Mouse (Mus musculus) kidney, embryonic 15.5 days (tissue): ENCODE results near the gene Gla. TPM values are rescaled to one million over a fixed set of nuclear protein-coding genes. Genes with fewer than 3 reads are reported as not detected.
A peak's percentile ranks its signal among the peaks of the same experiment; 100 is the strongest.

Source experiments
- ATAC-seq: fragments of 200-750 bp; cut with Nextera tagmentation; replicated peaks from 2 replicates; pipeline ENCODE4 v1.8.0; 2017; ENCODE audit warnings: moderate TSS enrichment; ENCODE audit not compliant: low FRiP score
- H3K27ac ChIP-seq: fragments of 300-500 bp; sonication (generic); 2 replicates; pipeline ENCODE4 v1.5.1; 2015; ENCODE audit warnings: mild to moderate bottlenecking, inconsistent platforms
- H3K27me3 ChIP-seq: fragments of 300-500 bp; sonication (generic); 2 replicates; pipeline ENCODE4 v1.6.1; 2015; ENCODE audit warnings: inconsistent platforms
- H3K36me3 ChIP-seq: fragments of 300-500 bp; sonication (generic); 2 replicates; pipeline ENCODE4 v1.6.1; 2015; ENCODE audit warnings: inconsistent platforms
- H3K4me1 ChIP-seq: fragments of 300-500 bp; sonication (generic); 2 replicates; pipeline ENCODE4 v1.6.1; 2015; ENCODE audit warnings: inconsistent platforms
- H3K4me2 ChIP-seq: fragments of 300-500 bp; sonication (generic); 2 replicates; pipeline ENCODE4 v1.6.1; 2015; ENCODE audit warnings: moderate library complexity, mild to moderate bottlenecking, inconsistent platforms
- H3K4me3 ChIP-seq: fragments of 300-500 bp; sonication (generic); replicated peaks from 2 replicates; pipeline ENCODE4 v1.5.1; 2015; ENCODE audit warnings: mild to moderate bottlenecking, inconsistent platforms
- H3K9ac ChIP-seq: fragments of 300-500 bp; sonication (generic); 2 replicates; pipeline ENCODE4 v1.6.1; 2015; ENCODE audit warnings: mild to moderate bottlenecking, inconsistent platforms
- H3K9me3 ChIP-seq: fragments of 300-500 bp; sonication (generic); replicated peaks from 2 replicates; pipeline ENCODE4 v1.6.1; 2016; ENCODE audit warnings: inconsistent platforms
- WGBS: fragments of 180-500 bp; shearing (Covaris S2); methylation state at CpG from one replicate; pipeline ENCODE4 v1.1.7; 2015; ENCODE audit warnings: mixed read lengths; 5-methylcytosine and 5-hydroxymethylcytosine counted together
- polyA plus RNA-seq: library from polyadenylated mRNA; unstranded; fragments of >200 nt; fragmentation: Nextera tagmentation; extraction: Ambion mirVana; gene quantifications from 2 replicates; pipeline ENCODE4 v1.2.1, GENCODE M21; 2015

Gla gene
- polyA plus RNA-seq, 1 experiment from 2014 or later, result 5.7 TPM

DNA sequence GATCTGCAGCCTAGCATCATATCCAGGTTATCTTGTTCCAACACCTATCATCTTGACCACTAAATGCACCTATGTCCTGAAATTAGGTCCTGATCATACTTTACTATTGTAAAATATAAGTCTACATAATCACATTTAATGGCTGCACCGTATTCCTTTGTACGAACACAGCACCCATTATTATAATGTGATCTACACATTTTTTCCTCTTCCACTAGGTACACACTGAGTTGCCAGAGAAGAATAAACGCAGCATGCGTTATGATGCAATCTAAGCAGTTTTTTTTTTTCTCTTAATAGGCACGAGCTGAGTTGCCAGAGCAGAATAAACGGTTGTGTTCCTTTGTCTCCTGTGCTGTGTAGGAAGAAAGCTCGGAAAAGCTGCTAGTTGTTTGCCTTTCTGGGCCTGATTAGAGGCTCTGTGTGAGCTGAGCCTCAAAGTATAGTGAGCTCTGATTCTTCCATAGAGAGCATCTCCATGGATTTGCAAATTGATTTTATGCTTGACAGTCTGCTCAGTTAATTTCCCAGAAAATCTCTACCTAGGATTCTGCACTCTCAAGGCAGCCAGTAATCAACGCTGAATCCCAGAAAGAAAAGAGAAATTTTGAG, 19.4 kb upstream of the Gla start:
- H3K4me2 ChIP-seq, result no peak overlapping the region
- no peak overlapping the region for H3K4me3 ChIP-seq
- ATAC-seq, result no peak
- no peaks in the 10 kb centered on the region for H3K9me3 ChIP-seq
- H3K9ac ChIP-seq, result no peak overlapping the region
- WGBS, result 62% methylated on average over 8 of the region's 8 CpGs
- no peak overlapping the region for H3K27ac ChIP-seq
- peaks cover 30% of the 10 kb centered on the region for H3K27me3 ChIP-seq
- no peaks in the 10 kb centered on the region for H3K36me3 ChIP-seq
- no peaks in the 10 kb centered on the region for H3K4me1 ChIP-seq

DNA sequence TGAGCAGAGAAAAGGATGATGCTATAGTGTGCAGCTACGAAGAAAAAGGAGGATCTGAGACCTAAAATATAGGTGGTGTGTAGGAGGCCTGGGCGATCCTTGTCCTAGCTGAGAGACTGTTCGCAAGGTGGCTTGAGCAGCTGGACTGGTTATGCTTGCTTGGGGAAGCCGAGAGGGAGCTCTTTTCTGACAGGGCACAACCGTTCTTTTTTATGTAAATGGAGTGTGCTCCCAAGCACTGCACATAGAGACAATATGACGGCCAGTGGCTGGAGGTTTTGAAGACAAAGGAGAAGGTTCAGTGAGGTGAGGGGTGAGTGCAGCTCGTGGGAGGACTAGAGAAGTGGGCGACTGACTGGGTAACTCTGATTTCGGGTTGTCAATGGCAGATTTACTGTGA, 18.8 kb upstream of the Gla start:
- H3K4me3 ChIP-seq, result no peak overlapping the region
- H3K4me1 ChIP-seq, result no peaks in the 10 kb centered on the region
- H3K9me3 ChIP-seq, result no peaks in the 10 kb centered on the region
- no peaks in the 10 kb centered on the region for H3K36me3 ChIP-seq
- no peak overlapping the region for H3K4me2 ChIP-seq
- no peak for ATAC-seq
- no peak overlapping the region for H3K27ac ChIP-seq
- 43% methylated on average over 9 of the region's 9 CpGs for WGBS
- peaks cover 30% of the 10 kb centered on the region for H3K27me3 ChIP-seq
- no peak overlapping the region for H3K9ac ChIP-seq

- H3K27me3 ChIP-seq, result peaks cover 12% of the 10 kb centered on the region; the same call in 1 of the 2 replicates
- no peak overlapping the region for H3K4me2 ChIP-seq
- H3K4me3 ChIP-seq, result no peak overlapping the region
- no peak for ATAC-seq
- WGBS, result 65% methylated on average over 2 of the region's 2 CpGs
- no peaks in the 10 kb centered on the region for H3K4me1 ChIP-seq
- H3K9me3 ChIP-seq, result no peaks in the 10 kb centered on the region
- H3K36me3 ChIP-seq, result no peaks in the 10 kb centered on the region
- H3K9ac ChIP-seq, result no peak overlapping the region
- H3K27ac ChIP-seq, result no peak overlapping the region
These were observed 13.4 kb upstream of the Gla start for GRCm38 (mm10) chrX:134614306-134614705.

- ATAC-seq, result peak; percentile 91
- Histone ChIP-seq H3K4me3 (peak overlapping the region; percentile 33), H3K27ac (peak overlapping the region; percentile 94), H3K27me3 (peaks cover 5% of the 10 kb centered on the region; the same call in 1 of the 2 replicates), H3K4me2 (peak overlapping the region; percentile 54), H3K4me1 (no peaks in the 10 kb centered on the region), H3K9me3 (no peaks in the 10 kb centered on the region), H3K36me3 (0 out of 2 replicates have a peak, but pooled peaks cover 1% of the 10 kb centered on the region), H3K9ac (no peak overlapping the region)
- 14% methylated on average over 14 of the region's 15 CpGs for WGBS
These were observed 11.5 kb upstream of the Gla start for GRCm38 (mm10) chrX:134612285-134612959.

GRCm38 (mm10) chrX:134610984-134611383, 10.1 kb upstream of the Gla start:
- no peak overlapping the region for H3K9ac ChIP-seq
- ATAC-seq, result no peak; the same call in 1 of the 2 replicates
- 64% methylated on average over 4 of the region's 4 CpGs for WGBS
- no peak overlapping the region for H3K4me3 ChIP-seq
- no peaks in the 10 kb centered on the region for H3K27me3 ChIP-seq
- no peaks in the 10 kb centered on the region for H3K4me1 ChIP-seq
- no peak overlapping the region for H3K27ac ChIP-seq
- no peaks in the 10 kb centered on the region for H3K9me3 ChIP-seq
- no peak overlapping the region for H3K4me2 ChIP-seq
- H3K36me3 ChIP-seq, result 0 out of 2 replicates have a peak, but pooled peaks cover 5% of the 10 kb centered on the region

GRCm38 (mm10) chrX:134609472-134609871, 8.5 kb upstream of the Gla start:
- no peak for ATAC-seq
- H3K4me2 ChIP-seq, result no peak overlapping the region
- WGBS, result 39% methylated on average over 4 of the region's 4 CpGs

GRCm38 (mm10) chrX:134601380-134602120, 625 bp upstream of the Gla start:
- H3K9ac ChIP-seq, result peak overlapping the region; percentile 53
- peaks cover 6% of the 10 kb centered on the region; the same call in 1 of the 2 replicates for H3K4me1 ChIP-seq
- peak; percentile 82 for ATAC-seq
- peak overlapping the region; percentile 55 for H3K4me2 ChIP-seq
- H3K27me3 ChIP-seq, result 0 out of 2 replicates have a peak, but pooled peaks cover 1% of the 10 kb centered on the region
- no peaks in the 10 kb centered on the region for H3K36me3 ChIP-seq
- WGBS, result 19% methylated on average over 43 of the region's 43 CpGs
- H3K9me3 ChIP-seq, result no peaks in the 10 kb centered on the region
- peak overlapping the region; percentile 93 for H3K27ac ChIP-seq
- H3K4me3 ChIP-seq, result peak overlapping the region; percentile 58

More at GRCm38 (mm10) chrX:134609472-134609871, 8.5 kb upstream of the Gla start:
- H3K27me3 ChIP-seq, result no peaks in the 10 kb centered on the region
- no peaks in the 10 kb centered on the region for H3K4me1 ChIP-seq
- no peak overlapping the region for H3K27ac ChIP-seq
- no peak overlapping the region for H3K4me3 ChIP-seq
- no peaks in the 10 kb centered on the region for H3K9me3 ChIP-seq
- 0 out of 2 replicates have a peak, but pooled peaks cover 5% of the 10 kb centered on the region for H3K36me3 ChIP-seq
- no peak overlapping the region for H3K9ac ChIP-seq

- Histone ChIP-seq H3K4me1 (peaks cover 6% of the 10 kb centered on the region; the same call in 1 of the 2 replicates), H3K4me2 (peak overlapping the region; percentile 63), H3K27me3 (peaks cover 9% of the 10 kb centered on the region; the same call in 1 of the 2 replicates), H3K9ac (peak overlapping the region; percentile 44), H3K4me3 (peak overlapping the region; percentile 58), H3K36me3 (no peaks in the 10 kb centered on the region), H3K27ac (peak overlapping the region; percentile 76), H3K9me3 (no peaks in the 10 kb centered on the region)
- no peak for ATAC-seq
- 23% methylated on average over 10 of the region's 10 CpGs for WGBS
These were observed 881 bp downstream of the Gla start for GRCm38 (mm10) chrX:134599922-134600565.

GRCm38 (mm10) chrX:134589836-134590235, 11.1 kb downstream of the Gla start:
- Histone ChIP-seq H3K4me2 (no peak overlapping the region), H3K9me3 (no peaks in the 10 kb centered on the region), H3K4me3 (no peak overlapping the region), H3K27ac (no peak overlapping the region), H3K4me1 (no peaks in the 10 kb centered on the region), H3K27me3 (no peaks in the 10 kb centered on the region; the same call in 1 of the 2 replicates), H3K9ac (no peak overlapping the region), H3K36me3 (peaks cover 22% of the 10 kb centered on the region)
- ATAC-seq, result no peak
- 60% methylated on average over 5 of the region's 5 CpGs for WGBS

DNA sequence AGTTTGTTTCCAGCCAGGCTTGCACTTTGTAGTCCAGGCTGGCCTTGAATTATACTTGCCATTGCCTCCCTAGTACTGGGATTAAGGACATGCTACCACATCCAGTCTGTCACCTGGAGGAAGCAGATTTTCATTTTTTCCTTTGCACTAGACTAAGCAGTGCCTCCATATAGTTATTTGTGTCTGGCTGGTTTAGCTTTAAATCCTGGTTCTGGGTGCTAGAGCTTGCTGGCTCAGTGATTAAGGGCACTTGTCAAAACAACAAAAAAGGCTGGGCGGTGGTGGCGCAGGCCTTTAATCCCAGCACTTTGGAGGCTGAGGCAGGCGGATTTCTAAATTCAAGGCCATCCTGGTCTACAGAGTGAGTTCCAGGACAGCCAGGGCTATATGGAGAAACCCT, 11.9 kb downstream of the Gla start:
- no peak for ATAC-seq
- Histone ChIP-seq H3K9ac (no peak overlapping the region), H3K4me3 (no peak overlapping the region), H3K36me3 (peaks cover 22% of the 10 kb centered on the region), H3K4me2 (no peak overlapping the region), H3K4me1 (no peaks in the 10 kb centered on the region), H3K27ac (no peak overlapping the region), H3K9me3 (no peaks in the 10 kb centered on the region), H3K27me3 (peaks cover 5% of the 10 kb centered on the region; the same call in 1 of the 2 replicates)
- 87% methylated on average over 3 of the region's 3 CpGs for WGBS

GRCm38 (mm10) chrX:134588261-134588660, 12.7 kb downstream of the Gla start:
- Histone ChIP-seq H3K27me3 (peaks cover 8% of the 10 kb centered on the region; the same call in 1 of the 2 replicates), H3K4me1 (no peaks in the 10 kb centered on the region), H3K36me3 (peaks cover 22% of the 10 kb centered on the region), H3K9me3 (no peaks in the 10 kb centered on the region), H3K4me2 (no peak overlapping the region), H3K27ac (no peak overlapping the region), H3K9ac (no peak overlapping the region), H3K4me3 (no peak overlapping the region)
- ATAC-seq, result no peak
- 90% methylated on average over 4 of the region's 4 CpGs for WGBS
